Mouse (Mus musculus) gastrocnemius, postnatal 10 days (tissue): ENCODE measurements around the gene Rtn3. TPM values are rescaled to one million over a fixed set of nuclear protein-coding genes. Genes with fewer than 3 reads are reported as not detected.
"Not testable (repeated sequence)": the region's sequence is repeated elsewhere in the genome, so short reads cannot be mapped to it uniquely, and the experiment has no call there.

ENCODE experiments used
- DNase-seq: peaks from one replicate; pipeline ENCODE4 v3.0.0; 2021; ENCODE audit warnings: mixed read lengths
- long read RNA-seq, 2 experiments: library from polyadenylated mRNA; stranded (forward); transcript quantifications; one replicate each; pipeline ENCODE4 v2.0.0; 2021
- total RNA-seq, 2 experiments: library from RNA; stranded (reverse); gene quantifications; 2 replicates each; pipeline ENCODE4 v1.2.3; 2021

The Rtn3 gene
- 10 to 100 TPM; 50.5 to 55.1 TPM for total RNA-seq
- long read RNA-seq, experiment 1, full-length matches to known transcripts: 86 of 93 reads
- long read RNA-seq, experiment 1, partial matches to known transcripts: 3 of 93 reads
- long read RNA-seq, experiment 1, other reads (novel, unspliced or antisense): 4 of 93 reads
- long read RNA-seq, experiment 2, full-length matches to known transcripts: 52 of 60 reads
- long read RNA-seq, experiment 2, partial matches to known transcripts: 4 of 60 reads
- long read RNA-seq, experiment 2, other reads (novel, unspliced or antisense): 4 of 60 reads

DNA sequence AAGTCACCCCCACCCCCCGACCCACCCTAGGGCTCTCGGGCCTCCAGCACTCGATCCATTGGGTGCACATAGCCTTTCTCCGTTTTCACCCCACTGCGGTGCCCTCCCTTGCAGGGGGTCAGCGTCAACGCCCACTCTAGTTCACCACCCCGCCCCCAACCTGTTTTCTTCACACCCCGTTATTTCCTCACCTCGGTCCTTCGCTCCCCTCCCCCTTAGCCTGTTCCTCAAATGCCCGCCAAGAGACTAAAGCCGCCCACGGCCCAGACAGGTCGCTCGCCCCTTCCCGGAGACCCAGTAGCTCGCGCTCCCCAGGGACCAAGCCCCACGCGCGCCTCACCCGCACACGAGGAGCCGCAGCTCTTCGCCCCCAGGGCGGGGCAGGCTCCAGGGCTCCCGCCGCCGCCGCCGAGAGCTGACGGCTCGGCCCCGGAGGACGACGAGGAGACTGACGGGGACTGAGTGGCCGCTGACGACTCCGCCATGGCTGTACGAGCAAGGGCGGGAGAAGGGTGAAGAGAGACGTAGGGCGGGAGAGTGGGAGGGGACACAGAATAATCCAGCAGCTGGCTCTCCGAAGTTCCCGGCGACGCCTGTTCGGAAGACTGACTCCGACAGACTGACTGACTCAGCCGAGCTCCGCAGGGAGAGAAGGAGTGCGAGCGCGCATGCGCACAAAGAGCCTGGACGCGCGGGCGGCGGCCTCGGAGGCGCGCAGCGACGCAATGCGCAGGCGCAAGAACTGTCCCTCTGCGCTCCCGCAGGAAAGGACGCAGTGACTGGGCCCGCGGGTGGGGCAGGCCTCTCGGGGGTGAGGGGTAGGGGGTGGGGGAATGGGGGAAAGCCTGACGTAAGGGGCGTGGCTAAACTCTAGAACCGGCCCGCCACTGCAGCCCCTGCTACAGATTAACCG lies at the start of gene Rtn3:
TSS of gene Rtn3 (minus strand) at position 683 of the 913 bp plus-strand sequence.
- peak; percentile 99 for DNase-seq

- DNase-seq: no peak
Observed at GRCm38 (mm10) chr19:7531906-7532305, 48.8 kb upstream of the Rtn3 start.

- DNase-seq: peak; percentile 75
Observed at GRCm38 (mm10) chr19:7528639-7529428, 45.8 kb upstream of the Rtn3 start.

DNA sequence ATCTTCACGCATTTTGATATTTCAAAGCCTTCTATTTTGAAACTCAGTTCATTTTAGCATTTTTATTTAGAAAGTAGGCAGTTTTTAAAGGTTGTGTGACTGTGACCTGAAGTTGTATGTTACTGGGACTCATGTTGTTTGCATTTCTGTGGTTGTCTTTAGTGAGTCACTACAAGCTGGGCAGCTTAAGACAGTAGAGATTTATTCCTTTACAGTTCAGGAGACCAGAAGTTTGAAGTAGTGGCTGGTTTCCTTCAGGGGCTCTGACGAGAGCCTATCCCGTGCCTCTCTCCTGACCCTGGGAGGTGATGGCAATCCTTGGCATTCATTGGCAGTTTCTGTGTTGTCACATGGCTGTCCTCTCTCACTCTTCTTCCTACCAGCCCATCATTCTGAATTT lies 41.8 kb upstream of the Rtn3 start:
- no peak for DNase-seq

- no peak for DNase-seq
Observed at GRCm38 (mm10) chr19:7523781-7524180, 40.7 kb upstream of the Rtn3 start.

DNA sequence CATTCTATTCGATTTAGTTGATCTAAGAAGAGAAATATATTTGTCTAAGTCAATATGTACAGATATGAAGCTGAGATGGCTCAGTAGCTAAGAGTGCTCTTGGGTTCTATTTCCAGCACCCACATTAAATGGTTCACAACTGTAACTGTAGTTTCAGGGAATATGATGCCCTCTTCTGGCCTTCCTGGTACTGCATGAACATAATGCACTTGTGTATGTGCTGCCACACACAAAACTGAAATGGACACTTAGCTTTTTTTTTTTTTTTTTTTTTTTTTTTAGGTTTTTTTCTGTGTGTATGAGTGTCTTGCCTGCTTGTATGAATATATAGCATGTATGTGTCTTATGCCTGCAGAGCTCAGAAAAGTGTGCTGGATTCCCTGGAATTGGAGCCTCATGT lies 40.2 kb upstream of the Rtn3 start:
- DNase-seq: peak; percentile 17

DNA sequence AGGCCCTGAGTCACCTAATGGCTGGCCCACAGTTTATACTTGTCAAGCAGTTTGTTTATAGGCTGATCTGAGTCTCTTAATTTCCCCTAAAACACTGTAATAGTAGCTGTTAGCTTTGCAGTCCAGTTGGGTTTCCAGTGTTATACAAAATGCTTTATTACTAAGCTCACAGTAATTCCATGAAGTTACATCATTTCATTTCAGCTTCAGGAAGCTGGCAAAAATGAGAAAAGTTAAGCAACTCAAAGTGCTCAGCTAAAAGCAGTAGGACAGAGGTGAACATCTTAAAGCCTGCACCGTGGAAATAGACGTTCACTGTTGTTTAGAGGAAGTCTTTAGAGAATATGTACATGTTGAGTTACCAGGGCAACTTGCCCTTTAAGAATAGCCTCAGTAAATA lies 39.8 kb upstream of the Rtn3 start:
- no peak for DNase-seq

DNA sequence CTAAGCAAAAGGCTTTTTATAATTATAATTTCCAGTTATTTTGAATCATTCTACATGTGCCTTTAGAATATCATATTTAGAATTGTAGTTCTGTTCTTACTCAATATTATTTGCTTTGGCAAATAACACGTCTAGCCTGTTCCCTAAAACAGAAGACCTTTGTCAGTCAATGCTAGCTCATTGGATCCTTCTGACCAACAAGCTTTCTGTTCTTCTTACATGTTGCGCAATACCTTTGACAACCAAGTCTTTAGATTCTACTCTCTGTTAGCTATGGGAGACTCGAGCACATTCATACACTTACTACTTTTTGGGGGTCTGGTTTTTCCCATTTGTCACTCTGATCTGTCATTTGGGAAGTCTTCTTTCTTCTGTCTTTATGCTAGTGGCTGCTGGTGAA lies 38.5 kb upstream of the Rtn3 start:
- no peak for DNase-seq

DNA sequence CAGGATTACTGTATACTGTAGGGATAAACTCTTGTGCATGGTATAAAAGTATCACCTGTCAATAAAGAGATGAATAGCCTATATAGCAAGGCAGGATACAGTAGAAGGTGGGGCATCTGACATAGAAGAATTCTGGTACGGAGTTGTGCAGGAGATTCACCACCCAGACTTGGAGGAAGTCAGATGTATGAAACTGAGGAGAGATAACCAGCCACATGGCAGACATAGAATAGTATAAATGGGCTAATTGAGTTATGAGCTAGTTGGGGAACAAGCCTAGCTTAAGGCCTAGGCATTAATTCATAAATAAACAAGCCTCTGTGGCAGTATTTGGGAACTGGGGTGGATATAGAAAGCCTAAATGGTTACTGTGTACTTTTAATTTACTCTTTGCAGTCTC lies 33.4 kb upstream of the Rtn3 start:
- DNase-seq: no peak

GRCm38 (mm10) chr19:7508026-7508425 lies 24.9 kb upstream of the Rtn3 start:
- no peak for DNase-seq

DNA sequence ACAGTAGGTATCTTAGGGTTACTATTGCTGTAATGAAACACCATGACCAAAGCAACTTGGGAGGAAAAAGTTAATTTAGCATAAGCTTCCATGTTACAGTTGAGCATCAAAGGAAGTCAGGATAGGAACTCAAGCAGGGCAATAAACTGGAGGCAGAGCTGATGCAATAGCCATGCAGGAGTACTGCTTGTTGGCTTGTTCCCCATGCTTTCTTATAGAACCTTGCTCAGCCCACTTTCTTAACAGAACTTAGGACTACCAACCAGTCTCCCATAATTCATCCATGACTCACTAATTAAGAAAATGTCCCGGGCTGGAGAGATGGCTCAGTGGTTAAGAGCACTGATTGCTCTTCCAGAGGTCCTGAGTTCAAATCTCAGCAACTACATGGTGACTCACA lies 23.2 kb upstream of the Rtn3 start:
- no peak for DNase-seq

- no peak for DNase-seq
Observed at GRCm38 (mm10) chr19:7502432-7502831, 19.4 kb upstream of the Rtn3 start.

DNA sequence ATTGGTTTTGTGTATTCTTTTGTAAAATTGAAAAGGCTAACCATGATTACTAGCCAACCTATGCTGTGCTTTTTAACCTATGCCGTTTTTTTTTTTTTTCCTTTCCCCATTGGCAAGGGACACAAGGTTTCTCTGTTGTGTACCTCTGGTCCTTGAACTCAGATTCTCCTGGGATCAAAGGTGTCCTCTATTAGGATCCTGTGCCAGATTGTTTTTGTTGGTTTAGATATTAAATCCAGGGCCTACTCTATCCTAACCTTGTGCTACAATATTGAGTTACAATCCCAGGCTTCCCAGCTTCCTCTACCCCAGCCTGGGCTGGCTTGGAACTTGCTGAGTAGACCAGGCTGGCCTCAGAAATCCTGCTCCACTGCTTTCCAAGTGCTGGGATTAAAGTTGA lies 17.6 kb upstream of the Rtn3 start:
- no peak for DNase-seq

DNA sequence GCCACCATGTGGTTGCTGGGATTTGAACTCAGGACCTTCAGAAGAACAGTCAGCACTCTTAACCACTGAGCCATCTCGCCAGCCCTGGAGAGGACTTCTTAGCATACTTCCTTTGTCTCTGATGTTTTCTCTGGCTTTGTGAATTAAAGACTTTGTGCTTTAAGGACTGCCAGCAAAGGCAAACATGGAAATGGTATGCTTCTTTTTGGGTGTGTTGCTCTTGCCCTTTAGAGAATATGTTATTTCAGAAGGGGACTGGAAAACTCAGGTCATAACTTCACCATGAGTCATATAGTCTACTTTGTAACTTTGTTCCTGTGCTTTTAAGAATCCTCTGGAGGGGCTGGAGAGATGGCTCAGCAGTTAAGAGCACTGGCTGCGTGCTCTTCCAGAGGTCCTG lies 15.7 kb upstream of the Rtn3 start:
- no peak for DNase-seq

DNA sequence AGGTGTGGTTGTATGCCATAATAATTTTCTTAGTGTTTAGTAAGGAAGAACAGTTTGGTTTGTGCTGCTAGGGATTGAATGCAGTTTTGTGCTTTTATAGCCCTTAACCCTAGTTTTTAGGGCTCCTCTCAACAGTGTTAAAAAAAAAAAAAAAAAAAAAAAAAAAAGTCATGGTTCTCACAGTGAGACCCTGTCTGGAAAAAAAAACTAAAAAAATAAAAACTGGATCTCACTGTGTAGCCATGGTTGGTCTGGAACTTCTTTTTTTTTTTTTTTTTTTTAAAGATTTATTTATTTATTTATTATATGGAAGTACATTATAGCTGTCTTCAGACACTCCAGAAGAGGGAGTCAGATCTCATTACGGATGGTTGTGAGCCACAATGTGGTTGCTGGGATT lies 13.0 kb upstream of the Rtn3 start:
- DNase-seq: not testable (repeated sequence)

GRCm38 (mm10) chr19:7495221-7496038 lies 12.3 kb upstream of the Rtn3 start:
- DNase-seq: no peak

DNA sequence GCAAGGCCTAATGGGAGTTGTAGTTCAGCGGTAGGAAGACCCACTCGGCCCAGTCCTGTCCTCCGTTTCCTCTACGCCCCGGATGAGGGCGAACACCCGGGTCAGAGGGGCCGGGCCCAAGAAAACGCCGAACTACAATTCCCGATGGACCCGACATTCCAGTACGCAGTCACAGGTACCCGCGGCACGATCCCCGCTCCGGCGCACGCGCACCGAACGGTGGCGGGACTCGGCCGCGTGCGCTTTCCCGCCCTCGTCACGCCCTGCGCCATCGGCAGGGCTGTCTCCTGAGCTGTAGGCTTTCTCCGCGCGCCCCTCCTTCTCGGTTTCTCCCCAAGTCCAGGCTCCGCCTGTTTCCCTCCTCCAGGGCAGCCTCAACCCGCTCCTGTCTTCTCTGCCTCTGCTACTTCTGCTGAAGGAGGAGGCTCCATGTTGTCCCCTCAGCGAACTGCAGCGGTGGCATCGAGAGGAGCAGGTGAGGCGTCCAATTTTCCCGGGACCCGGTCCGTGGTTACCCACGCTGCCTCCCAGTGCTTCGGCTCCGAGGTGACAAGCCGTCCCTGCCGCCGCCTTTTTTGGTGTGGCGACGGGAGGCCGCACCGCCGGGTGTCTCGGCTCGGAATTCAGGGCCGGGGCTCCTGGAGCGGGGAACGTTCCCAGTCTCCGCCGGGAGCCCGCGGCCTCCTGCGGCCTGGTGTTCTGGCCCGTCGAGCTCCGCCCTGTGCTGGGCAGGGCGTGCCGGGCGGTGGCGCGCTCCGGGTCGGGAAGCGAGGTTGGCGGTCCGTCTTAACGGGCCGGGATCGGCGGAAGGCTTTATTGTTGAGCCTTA lies 11.3 kb upstream of the Rtn3 start:
- peak; percentile 88 for DNase-seq

DNA sequence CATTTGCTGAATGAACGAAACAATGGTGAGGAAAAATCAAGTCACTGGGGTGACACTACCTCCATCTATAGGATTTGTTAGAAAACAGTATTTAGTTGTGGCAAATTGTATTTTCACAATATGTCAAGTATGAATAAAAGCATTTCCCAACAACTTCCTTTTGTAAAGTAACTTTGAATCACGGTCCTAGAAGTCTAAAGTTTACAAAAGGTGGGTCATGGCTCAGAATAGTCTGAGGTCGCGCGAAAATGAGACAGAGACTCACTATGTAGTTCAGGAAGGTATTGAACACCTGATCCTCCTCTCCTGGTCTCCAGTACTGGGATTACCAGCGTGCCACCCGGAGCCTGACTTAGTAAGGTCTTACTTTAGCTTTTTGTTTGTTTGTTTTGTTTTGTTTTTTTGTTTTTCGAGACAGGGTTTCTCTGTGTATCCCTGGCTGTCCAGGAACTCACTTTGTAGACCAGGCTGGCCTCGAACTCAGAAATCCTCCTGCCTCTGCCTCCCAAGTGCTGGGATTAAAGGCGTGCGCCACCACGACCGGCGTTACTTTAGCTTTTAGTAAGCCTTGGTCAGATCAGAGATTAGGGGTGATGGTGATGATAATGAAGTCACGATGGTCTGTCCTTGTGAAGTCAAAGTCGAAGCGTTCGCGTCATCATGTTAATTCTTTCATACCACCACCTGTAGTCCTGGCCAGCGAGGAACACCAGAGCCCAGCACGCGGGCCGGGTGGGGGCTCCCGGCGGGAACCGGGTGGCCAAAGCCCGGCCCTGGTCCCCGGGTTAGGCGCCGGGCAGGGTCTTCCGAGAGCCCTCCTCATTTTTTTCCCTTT lies 10.5 kb upstream of the Rtn3 start, which contains the start of gene Atl3:
TSS of gene Atl3 (plus strand) at position 689 of the 835 bp plus-strand sequence.
- DNase-seq: no peak

- DNase-seq: no peak
Observed at GRCm38 (mm10) chr19:7492682-7493081, 9.6 kb upstream of the Rtn3 start.

DNA sequence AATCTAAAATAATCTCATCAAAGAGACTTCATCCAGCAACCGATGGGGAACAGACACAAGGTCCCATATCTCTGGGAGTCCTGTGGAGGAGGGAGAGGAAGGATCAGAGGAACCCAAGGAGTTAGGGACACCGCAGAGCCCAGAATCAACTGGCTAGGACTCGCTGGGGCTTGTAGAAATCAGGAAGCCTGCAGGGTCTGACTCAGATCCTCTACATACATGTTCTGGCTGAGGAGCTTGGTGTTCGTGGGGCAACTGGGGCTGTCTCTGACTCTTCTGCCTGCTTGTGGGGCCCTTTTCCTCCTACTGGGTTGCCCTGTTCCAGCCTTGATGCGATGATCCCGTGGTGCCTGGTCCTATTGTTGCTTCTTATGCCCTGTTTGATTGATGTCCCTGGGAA lies 8.9 kb upstream of the Rtn3 start:
- DNase-seq: no peak
